Mouse (Mus musculus): ENCODE results near the gene Tnfaip8l1.

Tnfaip8l1 gene
- long read RNA-seq, experiment 1, full-length matches to known transcripts, result 4 of 4 reads
- long read RNA-seq, experiment 1, partial matches to known transcripts, result 0 of 4 reads
- long read RNA-seq, experiment 1, other reads (novel, unspliced or antisense), result 0 of 4 reads
- long read RNA-seq, experiment 2, partial matches to known transcripts, result 0 of 4 reads
- long read RNA-seq, experiment 2, other reads (novel, unspliced or antisense), result 0 of 4 reads

DNA sequence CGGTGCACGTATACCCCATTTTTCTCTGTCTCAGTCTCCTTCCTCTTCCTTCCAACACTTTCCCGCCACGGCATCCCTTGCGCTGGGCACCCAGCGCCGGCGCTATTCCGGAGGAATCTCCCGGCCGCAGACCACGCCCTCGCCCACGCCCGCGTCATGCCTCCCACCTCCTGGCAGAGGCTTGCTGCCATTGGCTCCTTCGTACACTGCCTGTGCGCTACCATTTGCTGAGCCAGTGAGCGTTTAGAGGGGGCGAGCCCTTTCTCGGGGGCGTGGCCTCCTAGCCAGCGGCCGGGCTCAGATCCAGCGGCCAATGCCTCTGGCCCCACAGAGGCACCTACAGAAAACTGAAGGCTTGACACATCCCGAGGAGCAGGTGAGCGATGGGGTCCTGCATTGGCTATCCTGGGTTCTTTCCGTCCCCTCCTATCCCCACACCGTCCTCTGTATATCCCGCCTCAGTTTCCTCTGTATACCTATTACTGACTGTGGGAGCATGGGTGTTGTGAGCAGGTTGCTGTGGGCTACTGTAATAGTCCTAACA lies at the start of gene Tnfaip8l1:
Gene Tnfaip8l1, plus strand, starts transcription at position 247 of the 544 bp plus-strand sequence.
- intact Hi-C loops (cut with DNase I), result no loop called here

DNA sequence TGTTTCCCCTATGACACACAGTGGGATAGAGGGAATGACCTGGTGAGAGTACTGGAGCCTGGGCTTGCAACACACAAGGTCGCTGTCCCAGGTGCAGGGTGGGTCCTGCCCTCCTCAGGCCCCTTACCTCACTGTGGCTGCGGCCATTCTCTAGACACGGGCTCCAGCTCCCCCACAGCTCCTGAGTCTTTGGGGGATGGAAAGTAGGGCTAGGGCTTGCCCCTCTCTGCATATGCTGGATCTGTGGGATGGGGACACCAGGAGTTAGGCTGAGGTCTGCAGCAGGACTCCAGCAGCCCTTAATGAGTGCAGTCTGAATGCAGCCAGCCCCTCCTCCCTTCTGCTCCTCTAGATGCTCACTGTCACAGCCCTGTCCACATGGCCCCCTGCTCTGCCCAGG lies 49.5 kb upstream of the Tnfaip8l1 start:
- intact Hi-C loops (cut with DNase I), result no loop called here

DNA sequence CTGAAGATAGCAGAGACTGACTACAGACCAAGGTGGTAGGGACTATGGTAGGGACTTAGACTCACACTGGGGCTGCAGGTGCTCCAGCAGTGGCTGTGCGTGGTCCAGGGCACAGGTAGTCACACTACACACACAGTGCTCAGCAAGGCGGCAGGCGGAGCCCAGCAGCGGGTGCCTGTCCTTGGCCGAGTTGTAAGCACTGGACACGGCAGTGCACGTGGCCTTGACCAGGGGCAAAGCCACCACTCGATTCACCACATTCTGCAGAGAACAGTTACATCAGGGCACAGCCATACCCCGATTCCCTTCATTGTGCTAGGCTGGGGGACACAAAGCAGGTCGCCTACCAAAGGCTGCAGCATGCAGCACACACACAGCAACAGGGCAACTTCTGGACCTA lies 46.1 kb upstream of the Tnfaip8l1 start:
- intact Hi-C loops (cut with DNase I), result no loop called here

DNA sequence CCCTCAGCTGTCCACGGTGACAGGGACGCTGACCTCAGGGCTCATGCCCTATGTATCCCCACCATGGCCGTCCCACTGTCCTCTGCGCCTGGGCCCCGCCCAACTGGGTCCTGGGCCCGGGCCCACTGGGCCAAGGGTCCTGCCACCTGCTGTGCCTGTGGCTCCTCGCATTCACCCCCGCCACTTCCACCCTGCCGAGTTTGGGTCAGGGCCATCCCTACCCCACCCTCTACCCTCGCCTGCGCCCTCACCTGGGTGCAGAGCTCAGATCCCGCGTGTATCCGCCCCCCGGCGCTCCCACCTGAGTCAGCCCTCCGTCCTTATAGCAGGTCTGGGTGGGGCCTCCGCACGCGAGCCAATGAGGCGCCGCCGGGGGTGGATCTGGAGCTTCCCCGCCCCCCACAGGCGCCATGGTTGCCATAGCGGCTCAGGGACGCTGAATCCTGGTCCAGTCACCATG lies 45.0 kb upstream of the Tnfaip8l1 start, which contains the start of gene Plin5:
Gene Plin5, minus strand, starts transcription at position 346 of the 460 bp plus-strand sequence.
- intact Hi-C loops (cut with DNase I), result no loop called here

DNA sequence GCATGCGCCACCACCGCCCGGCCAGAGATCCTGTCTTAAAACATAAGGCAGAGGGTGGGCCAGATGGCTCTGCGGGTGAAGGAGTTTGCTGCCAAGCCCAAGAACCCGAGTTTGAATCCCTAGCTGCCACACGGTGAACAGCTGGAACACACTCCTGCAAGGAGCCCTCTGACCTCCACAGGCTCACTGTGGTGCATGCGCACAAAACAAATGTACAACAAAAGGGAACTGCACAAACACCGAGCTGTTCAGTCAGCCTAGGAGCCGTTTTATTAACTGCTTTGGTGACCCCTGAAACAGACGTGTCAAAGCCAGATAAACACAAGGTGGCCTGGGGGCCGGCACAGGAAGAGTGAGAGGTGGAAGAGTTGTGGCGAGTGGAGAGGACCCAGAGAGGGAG lies 42.8 kb upstream of the Tnfaip8l1 start:
- intact Hi-C loops (cut with DNase I), result no loop called here

DNA sequence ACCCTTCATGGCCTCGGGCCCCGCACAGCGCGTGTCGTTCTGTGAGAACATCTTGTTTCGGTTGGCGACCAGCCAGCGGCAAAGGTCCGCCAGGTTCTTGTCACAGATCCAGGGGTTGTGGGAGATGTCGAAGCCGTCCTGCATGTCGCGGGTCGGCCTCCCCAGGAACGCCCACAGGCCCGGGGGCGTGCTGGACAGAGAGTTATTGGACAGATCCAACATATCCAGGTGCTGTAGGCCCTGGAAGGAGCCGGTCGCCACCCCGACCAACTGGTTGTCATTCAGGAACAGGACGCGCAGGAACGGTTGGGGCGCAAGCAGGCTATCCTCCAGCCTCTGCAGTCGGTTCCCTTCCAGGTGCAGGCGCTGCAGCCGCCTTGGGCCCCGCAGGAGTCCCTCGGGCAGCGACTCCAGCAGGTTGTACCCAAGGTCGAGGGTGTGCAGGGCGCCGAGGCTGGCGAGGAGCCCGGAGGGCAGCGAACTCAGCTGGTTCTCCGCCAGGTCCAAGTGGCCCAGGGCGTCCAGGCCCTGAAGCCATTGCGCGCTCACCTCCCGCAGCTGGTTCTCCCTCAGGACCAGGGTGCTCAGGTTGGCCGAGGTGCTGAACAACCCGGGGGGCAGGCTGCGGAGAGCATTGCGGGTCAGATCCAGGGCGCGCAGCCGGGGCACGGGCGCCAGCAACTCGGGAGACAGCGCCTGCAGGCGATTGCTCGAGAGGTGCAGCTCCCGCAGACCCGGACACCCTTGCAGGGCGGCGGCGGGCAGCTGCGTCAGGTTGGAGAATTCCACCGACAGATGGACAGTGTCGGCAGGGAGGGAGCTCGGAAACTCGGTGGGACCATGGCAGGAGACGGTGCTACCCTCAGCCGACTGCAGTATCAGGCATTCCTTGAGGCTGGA lies 42.0 kb upstream of the Tnfaip8l1 start:
- intact Hi-C loops (cut with DNase I), result no loop called here

DNA sequence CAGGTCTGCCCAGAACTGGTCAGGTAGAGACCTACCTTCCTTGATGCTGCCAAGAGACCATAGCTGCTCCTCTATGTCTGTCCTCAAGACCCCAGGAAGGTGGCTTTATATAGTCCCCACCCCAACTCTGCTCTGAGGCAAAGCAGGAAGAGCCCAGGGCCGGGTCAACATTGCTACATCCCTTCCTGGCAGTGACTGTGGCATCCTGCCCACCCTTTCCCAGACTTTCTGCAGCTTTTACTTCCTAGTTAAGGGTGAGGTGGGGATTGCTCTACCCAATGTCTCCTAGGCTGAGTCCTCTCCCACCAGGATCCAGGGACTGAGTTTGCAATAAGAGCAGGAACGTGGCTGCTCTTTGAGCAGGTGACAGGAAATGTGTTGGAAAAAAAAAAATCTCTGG lies 40.5 kb upstream of the Tnfaip8l1 start, which contains the start of gene Lrg1:
Gene Lrg1, minus strand, starts transcription at position 176 of the 400 bp plus-strand sequence.
- intact Hi-C loops (cut with DNase I), result no loop called here

DNA sequence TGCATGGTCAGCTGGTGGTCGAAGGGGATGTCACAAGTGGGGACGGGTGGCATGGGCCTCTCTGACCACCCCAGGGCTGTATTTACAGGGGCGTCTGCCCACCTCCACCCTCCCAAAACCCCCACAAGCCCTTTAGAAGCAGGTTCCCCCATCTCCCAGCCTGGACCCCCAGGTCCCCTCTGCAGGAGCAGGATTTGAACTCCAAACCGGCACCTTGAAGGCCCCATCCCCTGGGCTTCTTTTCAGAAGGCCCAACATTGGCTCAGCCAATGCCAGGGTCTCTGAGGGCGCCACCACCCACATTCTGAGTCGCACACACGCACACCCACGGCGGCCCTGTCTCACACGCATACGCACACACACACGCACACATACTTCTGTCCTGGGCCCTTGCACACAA lies 39.1 kb upstream of the Tnfaip8l1 start:
- intact Hi-C loops (cut with DNase I), result no loop called here

DNA sequence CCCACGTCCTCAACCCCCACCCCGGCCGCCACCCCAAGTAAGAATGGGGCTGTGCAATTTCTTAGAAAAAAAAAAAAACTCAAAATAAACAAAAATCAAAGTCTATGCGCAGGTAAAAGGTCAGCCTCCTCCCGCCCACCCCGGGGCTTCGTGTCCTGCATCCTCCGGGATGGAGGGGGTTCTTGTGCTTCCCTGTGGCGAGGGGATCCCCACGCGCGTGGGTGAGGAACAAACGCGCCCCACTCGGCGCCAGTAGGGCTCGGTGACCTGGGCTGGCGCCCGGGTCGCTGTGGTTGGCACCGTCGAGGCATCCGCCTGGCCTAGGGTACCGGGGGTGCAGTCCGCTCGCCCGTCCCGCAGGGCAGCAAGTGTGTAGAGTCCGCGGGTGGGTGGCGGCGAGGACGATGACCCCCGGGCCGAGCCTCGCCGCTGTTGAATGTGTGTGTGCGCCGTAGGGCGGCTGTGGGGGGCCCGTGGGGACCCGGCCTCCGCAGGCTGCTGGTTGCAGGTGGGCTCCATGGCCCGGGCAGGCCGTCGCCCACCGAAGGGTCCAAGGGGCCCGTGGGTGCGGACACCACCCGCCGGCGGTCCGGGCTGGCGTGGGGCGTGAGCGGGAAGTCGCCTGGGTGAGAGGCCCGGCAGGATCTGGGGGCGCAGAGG lies 38.5 kb upstream of the Tnfaip8l1 start:
- intact Hi-C loops (cut with DNase I), result no loop called here

DNA sequence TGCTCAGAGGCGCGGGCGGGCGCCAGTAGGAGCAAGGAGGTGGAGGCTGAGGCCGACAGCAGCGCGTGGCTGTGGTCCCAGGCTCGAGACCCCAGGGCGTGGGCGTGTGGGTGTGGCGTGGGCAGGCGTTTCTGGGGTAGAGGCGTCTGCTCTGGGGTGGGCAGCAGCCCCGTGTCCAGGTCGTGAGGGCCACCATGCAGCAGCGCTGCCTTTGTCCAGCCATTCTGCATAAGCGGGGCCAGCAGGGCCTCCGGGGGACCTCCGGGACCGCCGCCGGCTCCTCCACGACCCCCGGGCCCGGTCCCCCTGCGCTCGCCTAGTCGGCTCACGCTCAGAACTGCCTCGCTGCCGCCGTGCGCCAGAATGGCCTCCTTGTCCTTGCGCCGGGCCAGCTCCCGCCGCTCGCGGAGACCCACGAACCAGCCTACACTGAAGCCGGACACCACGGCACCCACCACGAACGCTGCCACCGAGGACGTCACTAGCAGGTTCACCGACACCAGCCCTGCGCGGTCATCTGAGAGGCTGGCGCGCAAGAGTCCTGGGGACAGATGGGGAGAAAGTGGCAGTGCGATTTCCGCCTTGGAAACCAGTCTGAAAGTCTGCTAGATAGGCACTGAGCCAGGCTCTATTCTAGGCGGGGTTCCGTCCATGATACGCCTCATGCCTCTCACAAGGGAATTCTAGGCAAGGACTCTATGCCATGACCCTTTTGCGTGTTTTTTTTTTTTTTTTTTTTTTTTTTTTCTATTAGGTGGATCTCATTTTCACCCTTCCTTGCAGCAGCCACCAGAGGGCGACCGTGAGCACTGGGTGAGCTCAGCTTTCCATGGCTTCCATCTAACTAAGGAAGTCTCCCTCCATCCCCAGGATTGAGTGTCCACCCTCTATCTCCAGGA lies 37.7 kb upstream of the Tnfaip8l1 start:
- intact Hi-C loops (cut with DNase I), result no loop called here

DNA sequence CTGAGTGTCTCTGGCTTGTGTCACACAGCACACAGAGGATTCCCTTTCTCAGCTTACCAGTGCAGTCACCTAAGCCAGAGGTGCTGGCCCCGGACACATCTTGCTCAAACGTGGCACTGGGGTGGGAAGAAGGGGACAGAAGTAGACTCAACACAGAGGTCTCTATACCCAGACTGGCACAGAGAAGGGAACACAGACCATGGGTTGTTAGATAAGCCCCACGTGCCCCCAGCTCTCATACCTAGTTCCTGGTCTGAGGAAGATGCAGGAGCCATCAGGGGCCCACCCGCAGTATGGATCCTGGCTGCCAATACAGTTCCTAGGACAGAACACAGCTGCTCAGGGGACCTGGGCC lies 37.0 kb upstream of the Tnfaip8l1 start:
- intact Hi-C loops (cut with DNase I), result no loop called here

DNA sequence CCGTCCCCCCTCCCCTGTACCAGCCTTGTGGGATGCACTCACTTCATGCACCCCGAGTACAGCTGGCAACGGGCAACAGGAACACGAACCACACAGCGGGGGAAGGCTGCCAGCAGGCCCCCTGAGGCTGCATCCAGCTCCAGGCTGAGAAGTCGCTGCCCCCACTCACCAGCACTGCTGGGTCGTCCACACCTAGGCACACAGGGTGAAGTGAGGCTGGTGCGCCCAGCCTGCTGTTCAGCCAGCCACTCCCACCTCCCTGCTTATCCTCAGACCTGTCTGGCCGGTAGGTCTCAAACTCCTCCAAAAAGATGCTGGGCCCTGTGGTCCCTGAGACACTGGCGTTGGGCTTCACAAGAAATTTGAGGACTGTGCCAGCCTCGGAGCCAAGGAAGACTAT lies 36.1 kb upstream of the Tnfaip8l1 start:
- intact Hi-C loops (cut with DNase I), result no loop called here

DNA sequence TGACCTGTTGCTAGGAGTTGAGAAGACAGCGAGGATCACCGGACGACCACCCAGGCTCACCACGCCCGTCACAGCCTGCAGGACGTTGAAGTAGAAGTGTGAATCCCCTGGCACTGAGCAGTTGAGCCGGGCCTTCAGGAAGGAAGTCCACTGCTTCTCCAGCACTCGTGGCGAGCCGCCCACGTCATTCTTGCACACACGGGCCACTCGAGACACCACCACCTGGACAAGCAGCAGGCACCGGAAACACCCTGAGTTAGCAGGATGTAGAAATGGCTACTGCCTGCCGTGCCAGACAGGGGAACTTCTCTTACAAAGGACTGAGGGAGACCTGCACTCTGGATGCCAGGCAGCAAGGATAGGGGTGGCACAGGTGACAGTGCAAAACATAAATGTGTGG lies 34.0 kb upstream of the Tnfaip8l1 start:
- intact Hi-C loops (cut with DNase I), result no loop called here

DNA sequence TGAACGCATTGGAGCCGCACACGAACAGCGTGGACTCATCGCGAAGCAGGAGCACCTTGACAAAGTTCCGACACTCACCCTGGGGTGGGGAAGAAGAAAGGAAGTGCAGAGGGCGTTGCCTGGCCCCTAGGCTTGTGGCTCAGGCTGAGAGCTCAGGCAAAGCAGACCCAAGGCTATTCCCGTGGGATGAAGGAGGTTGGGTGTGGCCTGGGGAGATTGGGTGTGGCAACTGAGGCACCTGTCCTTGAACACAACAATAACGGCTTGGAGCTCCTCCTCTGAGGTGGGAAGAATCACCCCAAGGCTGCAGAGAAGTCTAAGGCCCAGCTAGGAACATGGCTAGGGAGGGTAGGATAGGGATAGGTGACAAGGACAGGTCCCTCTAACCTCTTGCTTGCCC lies 31.1 kb upstream of the Tnfaip8l1 start:
- intact Hi-C loops (cut with DNase I), result no loop called here

DNA sequence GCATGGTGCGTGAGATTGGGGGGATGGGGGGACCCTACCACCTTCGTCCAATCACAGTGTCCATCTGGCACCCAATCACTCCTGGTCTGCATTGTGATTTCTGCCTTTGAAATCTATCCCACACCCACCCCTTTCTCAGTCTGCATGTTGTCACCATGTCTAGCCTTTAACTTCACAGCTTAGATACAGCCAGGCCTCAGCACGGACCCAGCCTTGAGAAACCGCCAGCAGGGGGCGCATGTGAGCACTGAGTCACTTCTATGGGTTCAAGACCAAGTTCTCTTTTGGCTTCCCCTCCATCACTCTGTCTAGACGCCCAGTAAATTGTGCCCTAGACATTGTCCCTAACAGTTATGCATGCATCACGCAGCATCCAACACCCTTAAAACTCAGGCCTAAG lies 30.5 kb upstream of the Tnfaip8l1 start:
- intact Hi-C loops (cut with DNase I), result loop anchor here (2.0 kb wide), 1 partner anchor 27 kb away; no protein-coding TSS in a partner anchor

DNA sequence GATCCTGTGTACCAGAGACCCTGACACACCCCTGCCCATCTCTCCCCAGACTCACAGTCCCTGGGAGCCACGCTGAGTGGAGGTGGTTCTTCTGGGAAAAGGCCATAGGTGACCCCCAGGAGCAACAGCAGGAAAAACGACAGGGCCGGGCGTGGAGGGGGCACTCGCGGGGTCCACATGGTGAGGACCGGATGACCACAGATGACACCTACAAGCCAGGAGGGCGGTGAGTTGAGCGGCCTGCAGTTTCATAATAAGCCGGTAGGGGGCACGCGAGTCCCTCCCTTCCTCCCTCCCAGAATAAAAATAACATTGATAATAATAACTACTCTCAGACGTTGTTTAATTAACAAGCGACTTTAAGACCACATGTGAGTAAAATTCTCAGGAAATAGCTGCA lies 29.6 kb upstream of the Tnfaip8l1 start:
- intact Hi-C loops (cut with DNase I), result loop anchor here (1.0 to 2.0 kb wide), 2 partner anchors 26 to 123 kb away; no protein-coding TSS in a partner anchor

DNA sequence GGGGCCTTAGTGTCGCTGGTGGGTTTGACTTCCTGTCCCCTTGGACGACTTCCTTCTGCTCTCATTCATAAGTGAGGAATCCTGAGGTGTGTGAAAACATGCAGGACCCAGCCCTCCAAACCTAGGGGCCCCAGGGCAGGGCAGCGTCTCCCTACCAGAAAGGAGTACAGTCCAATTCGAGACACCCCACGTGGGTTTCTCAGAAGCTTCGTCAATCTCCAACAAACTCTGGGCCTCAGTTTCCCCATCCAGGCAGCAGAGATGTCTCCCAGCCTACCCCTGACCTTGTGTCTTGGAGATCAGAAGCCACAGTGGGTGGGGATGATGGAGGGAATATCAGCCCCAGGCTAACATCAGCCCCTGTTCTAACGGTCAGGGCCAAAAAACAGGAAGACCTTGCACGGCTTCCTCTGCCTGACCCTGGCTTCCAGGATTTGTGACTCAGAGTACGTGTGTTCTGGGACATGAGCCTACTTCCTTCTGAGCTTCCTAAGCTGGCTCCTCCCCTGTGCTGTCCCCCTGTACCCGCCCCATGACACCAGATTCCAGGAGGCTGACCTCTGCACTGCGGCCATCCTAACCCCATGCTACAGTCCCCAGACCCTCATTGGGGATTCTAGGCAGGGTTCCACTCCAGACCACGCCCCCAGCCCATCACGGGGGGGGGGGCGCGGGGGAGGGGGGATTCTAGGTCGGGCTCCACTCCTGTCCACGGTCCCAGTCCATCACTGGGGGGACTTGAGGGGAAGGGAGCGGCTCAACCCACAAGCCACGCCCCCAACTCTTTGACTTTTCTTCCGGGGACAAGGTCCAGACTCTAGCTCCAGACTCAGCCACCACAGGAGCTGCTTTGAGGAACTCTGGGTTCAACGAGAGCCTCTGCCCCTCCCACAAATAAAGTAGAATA lies 28.6 kb upstream of the Tnfaip8l1 start:
- intact Hi-C loops (cut with DNase I), result loop anchor here (1.0 to 2.0 kb wide), 2 partner anchors 25 to 122 kb away; no protein-coding TSS in a partner anchor

DNA sequence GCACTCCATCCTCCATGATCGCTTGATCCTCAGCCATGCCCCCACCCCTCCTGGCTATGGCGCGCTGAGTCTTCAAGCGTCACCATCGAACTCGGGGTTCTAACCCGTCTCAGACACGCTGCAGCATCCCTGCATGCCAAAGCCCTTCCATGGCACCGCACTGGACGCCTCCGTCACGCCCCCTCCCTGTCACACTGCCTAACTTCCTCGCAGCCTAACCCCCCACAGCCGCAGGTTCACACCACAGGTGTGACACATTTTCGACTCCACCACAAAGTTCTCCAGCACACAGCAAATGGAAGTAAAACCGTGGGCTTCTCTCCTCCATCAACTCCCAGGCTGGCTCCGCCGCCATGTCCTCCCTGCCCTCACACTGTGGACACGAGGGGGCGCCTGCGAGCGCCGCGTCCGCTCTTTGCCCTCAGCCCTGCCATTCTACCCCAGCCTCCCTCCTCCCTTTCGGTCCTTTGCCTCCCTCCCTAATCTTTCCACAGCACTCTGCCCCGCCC lies 27.8 kb upstream of the Tnfaip8l1 start:
- intact Hi-C loops (cut with DNase I), result no loop called here

DNA sequence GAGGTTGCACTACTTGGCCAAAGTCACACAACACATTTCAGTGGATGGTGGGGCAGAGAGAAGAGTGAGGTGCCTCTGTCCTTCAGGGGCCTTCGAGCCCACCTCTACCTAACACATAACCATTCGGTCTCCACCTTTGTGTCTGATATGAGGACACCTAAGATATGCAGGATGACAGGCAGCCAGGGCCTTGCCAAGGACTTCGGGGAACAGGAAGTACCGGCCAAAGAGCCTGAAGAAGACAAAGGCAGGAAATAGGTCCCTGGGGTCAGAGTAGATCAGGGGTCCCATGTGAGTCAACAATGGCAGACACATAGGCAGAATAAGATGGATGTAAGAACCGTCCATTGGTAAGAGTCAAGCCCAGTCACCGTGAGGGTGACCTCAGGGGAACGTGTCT lies 25.7 kb upstream of the Tnfaip8l1 start:
- intact Hi-C loops (cut with DNase I), result no loop called here
